ENCODE assay signal across 20 mouse cellular contexts in the genomic region with DNA sequence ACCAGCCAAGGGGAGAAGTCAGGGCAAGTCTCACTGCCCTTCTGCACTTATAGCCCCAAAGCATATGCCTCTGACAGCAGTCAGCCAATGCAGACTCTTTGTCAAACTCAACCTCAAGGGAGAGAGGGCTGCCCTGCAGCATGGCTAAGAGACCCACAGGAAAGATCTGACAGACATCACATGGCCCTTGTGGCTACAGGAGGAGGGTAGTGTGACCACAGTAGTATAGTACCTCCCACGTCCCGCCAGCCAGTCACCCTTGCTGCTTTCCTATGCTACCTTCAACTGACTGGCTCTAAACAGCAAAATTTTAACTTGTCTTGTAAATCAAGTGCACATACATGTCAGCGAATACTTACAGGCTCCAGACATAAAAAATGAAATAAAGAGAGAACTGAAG. TPM values are rescaled to one million over a fixed set of nuclear protein-coding genes. Genes with fewer than 3 reads are reported as not detected.
"Had no signal": no experiment of that assay in that cellular context is flagged by ENCODE, and none has a peak within 500 bp of the region (broad histone marks: within the 10 kb centered on the region; RNA-seq: fewer than 3 reads in every experiment).

No protein-coding gene starts in this region.

- DNase-seq: kidney, adult 2 months; kidney, postnatal 4 days; liver; liver, embryonic 13.5 days; liver, postnatal 0 days; lung, postnatal 14 days; retina, postnatal 1 day; right cerebral cortex, postnatal 4 days; spleen, adult 18-20 months; thymus, adult 18-20 months; thymus, postnatal 14 days had no signal

- H3K4me3 ChIP-seq: intestine, embryonic 15.5 days; layer of hippocampus, adult 2 months; limb, embryonic 12.5 days; liver, embryonic 13.5 days; lung, embryonic 15.5 days; midbrain, embryonic 15.5 days; neural tube, embryonic 13.5 days had no signal

- H3K27ac ChIP-seq: intestine, embryonic 15.5 days; layer of hippocampus, adult 2 months; limb, embryonic 12.5 days; liver, embryonic 13.5 days; lung, embryonic 15.5 days; macrophage; midbrain, embryonic 15.5 days; neural tube, embryonic 13.5 days had no signal

- H3K9ac ChIP-seq: intestine, embryonic 15.5 days; limb, embryonic 12.5 days; liver, embryonic 13.5 days; liver, postnatal 0 days; lung, embryonic 15.5 days; midbrain, embryonic 15.5 days; neural tube, embryonic 13.5 days had no signal

- H3K27me3 ChIP-seq: intestine, embryonic 15.5 days; limb, embryonic 12.5 days; liver, embryonic 13.5 days; lung, embryonic 15.5 days; midbrain, embryonic 15.5 days; neural tube, embryonic 13.5 days had no signal

- H3K9me3 ChIP-seq: intestine, embryonic 15.5 days; liver, embryonic 13.5 days; lung, embryonic 15.5 days; midbrain, embryonic 15.5 days had no signal

- H3K4me2 ChIP-seq: intestine, embryonic 15.5 days; limb, embryonic 12.5 days; liver, embryonic 13.5 days; lung, embryonic 15.5 days; midbrain, embryonic 11.5 days; midbrain, embryonic 15.5 days; neural tube, embryonic 13.5 days had no signal

- ATAC-seq: intestine, embryonic 15.5 days; liver, postnatal 0 days; midbrain, embryonic 15.5 days had no signal

- H3K36me3 ChIP-seq: intestine, embryonic 15.5 days; limb, embryonic 12.5 days; liver, embryonic 13.5 days; lung, embryonic 15.5 days had no signal

- H3K4me1 ChIP-seq: intestine, embryonic 15.5 days; limb, embryonic 12.5 days; liver, embryonic 13.5 days; lung, embryonic 15.5 days; midbrain, embryonic 15.5 days; neural tube, embryonic 13.5 days had no signal

RNA-seq across cellular contexts. Expression of a gene that starts 31.4 kb away (rescaled TPM):
- total RNA-seq: monocyte, adult 5-6 weeks had no signal
- polyA plus RNA-seq: macrophage had no signal
